Mouse (Mus musculus) embryonic fibroblast, embryonic 13.5 days (primary cell): Measurements from ENCODE around the gene Kcnk12.

Source experiments
- CTCF ChIP-seq: IDR thresholded peaks from 2 replicates; pipeline ENCODE4 v1.5.1; 2011; ENCODE audit warnings: mild to moderate bottlenecking, control low read depth, low read length, moderate library complexity, borderline replicate concordance; ENCODE audit not compliant: insufficient read depth
- POLR2A ChIP-seq: IDR thresholded peaks from 2 replicates; pipeline ENCODE4 v1.6.1; 2011; ENCODE audit warnings: low read depth, mild to moderate bottlenecking, control low read depth, low read length, moderate library complexity

DNA sequence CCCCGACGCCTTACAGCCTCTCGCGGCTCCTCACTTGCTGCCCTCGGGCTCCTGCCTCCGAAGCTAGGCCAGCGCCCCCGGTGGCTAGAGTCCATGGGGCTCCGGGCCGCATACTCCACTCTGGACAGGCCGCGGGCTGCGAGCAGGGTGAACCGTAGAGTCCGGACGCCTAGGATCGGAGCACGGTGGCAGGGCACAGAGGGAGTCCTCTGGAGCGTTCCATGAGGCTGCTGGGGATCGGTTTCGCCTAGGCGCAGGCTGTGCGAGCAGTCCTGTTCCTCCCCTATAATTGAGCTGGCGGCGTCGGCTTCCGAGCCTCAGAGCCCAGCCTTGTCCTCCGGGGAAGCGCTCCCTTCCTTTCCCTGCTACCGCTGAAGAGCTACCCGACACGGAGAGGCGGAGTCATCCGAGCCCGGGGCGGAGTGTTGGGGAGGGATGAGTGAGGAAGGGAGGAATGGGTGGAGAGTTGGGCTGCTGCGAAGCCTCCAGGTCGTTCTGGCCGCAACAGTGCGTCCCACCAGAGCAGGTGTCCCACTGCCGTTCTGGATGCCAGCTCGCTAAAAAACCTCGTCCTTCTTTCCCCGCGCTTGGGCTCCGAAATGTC, at the start of gene Kcnk12:
- TF ChIP-seq CTCF (no peak), POLR2A (no peak)
